Mouse (Mus musculus) embryonic stem cell, embryonic (primary cell): Measurements from ENCODE around the gene Utrn.

Experiments
- CTCF ChIA-PET, 4 experiments: fragments of 300-600 bp in 2 of 4; fragments of 350-600 bp in 2 of 4; sonication (Branson Sonifier 250); formaldehyde crosslinking; loops; one replicate each; lab custom pipeline; 2022; ENCODE audit warnings: inconsistent platforms in 2 of 4; lab: Charles Lee
- POLR2A ChIA-PET, 4 experiments: fragments of 300-600 bp in 2 of 4; fragments of 350-600 bp in 2 of 4; sonication (Branson Sonifier 250); formaldehyde crosslinking; loops; one replicate each; lab custom pipeline; 2022; ENCODE audit warnings: antibody characterized with exemption in 4 of 4, inconsistent platforms in 1 of 4; lab: Charles Lee

Gene Utrn

GRCm38 (mm10) chr10:12795796-12796509, 73.2 kb downstream of the Utrn start:
- ChIA-PET POLR2A (interaction anchor here in 2 of 4 experiments (0.7 to 1.6 kb wide), 3 partner anchors 9 to 74 kb away, joined by 3 to 5 read pairs (median 4); no protein-coding TSS in a partner anchor), CTCF (no interaction called here)

GRCm38 (mm10) chr10:12792049-12792448, 77.1 kb downstream of the Utrn start:
- ChIA-PET CTCF (interaction anchor here in 1 of 4 experiments (0.7 kb wide), 1 partner anchor 131 kb away, joined by 3 read pairs; no protein-coding TSS in a partner anchor), POLR2A (interaction anchor here in 3 of 4 experiments (0.6 to 1.4 kb wide), 9 partner anchors 18 to 179 kb away, joined by 3 to 4 read pairs (median 3); no protein-coding TSS in a partner anchor)

GRCm38 (mm10) chr10:12790881-12791280, 78.3 kb downstream of the Utrn start:
- ChIA-PET CTCF (interaction anchor here in 2 of 4 experiments (0.6 kb wide), 3 partner anchors 75 to 464 kb away, joined by 3 to 4 read pairs (median 4); no protein-coding TSS in a partner anchor), POLR2A (interaction anchor here in 2 of 4 experiments (0.6 to 1.1 kb wide), 4 partner anchors 17 to 738 kb away, joined by 3 read pairs; no protein-coding TSS in a partner anchor)

GRCm38 (mm10) chr10:12788529-12788928, 80.6 kb downstream of the Utrn start:
- CTCF ChIA-PET, result interaction anchor here in 1 of 4 experiments (0.6 kb wide), 1 partner anchor 167 kb away, joined by 5 read pairs; no protein-coding TSS in a partner anchor
- POLR2A ChIA-PET, result interaction anchor here in 2 of 4 experiments (1.5 to 1.9 kb wide), 2 partner anchors 11 to 80 kb away, joined by 4 to 7 read pairs; partner anchors contain the start of gene Utrn (in 1 of the 2)

- ChIA-PET CTCF (no interaction called here), POLR2A (interaction anchor here in 2 of 4 experiments (1.5 to 1.9 kb wide), 2 partner anchors 12 to 80 kb away, joined by 4 to 7 read pairs; partner anchors contain the start of gene Utrn (in 1 of the 2))
These were observed 81.2 kb downstream of the Utrn start for GRCm38 (mm10) chr10:12787965-12788364.

- POLR2A ChIA-PET, result no interaction called here
- CTCF ChIA-PET, result no interaction called here
These were observed 83.9 kb downstream of the Utrn start for GRCm38 (mm10) chr10:12785299-12785698.

GRCm38 (mm10) chr10:12781381-12781907, 87.7 kb downstream of the Utrn start:
- ChIA-PET POLR2A (no interaction called here), CTCF (no interaction called here)

GRCm38 (mm10) chr10:12773178-12773577, 96.0 kb downstream of the Utrn start:
- POLR2A ChIA-PET, result no interaction called here
- CTCF ChIA-PET, result interaction anchor here in 1 of 4 experiments (0.9 kb wide), 1 partner anchor 150 kb away, joined by 3 read pairs; no protein-coding TSS in a partner anchor

GRCm38 (mm10) chr10:12771511-12771910, 97.7 kb downstream of the Utrn start:
- CTCF ChIA-PET, result no interaction called here
- POLR2A ChIA-PET, result interaction anchor here in 1 of 4 experiments (0.6 kb wide), 1 partner anchor 196 kb away, joined by 3 read pairs; no protein-coding TSS in a partner anchor

- ChIA-PET CTCF (no interaction called here), POLR2A (interaction anchor here in 1 of 4 experiments (0.6 kb wide), 1 partner anchor 13 kb away, joined by 3 read pairs; no protein-coding TSS in a partner anchor)
These were observed 106.5 kb downstream of the Utrn start for GRCm38 (mm10) chr10:12762668-12763067.

GRCm38 (mm10) chr10:12758702-12758988, 110.5 kb downstream of the Utrn start:
- ChIA-PET CTCF (no interaction called here), POLR2A (interaction anchor here in 1 of 4 experiments (1.1 kb wide), 1 partner anchor 23 kb away, joined by 3 read pairs; no protein-coding TSS in a partner anchor)

GRCm38 (mm10) chr10:12757943-12758701, 111.0 kb downstream of the Utrn start:
- POLR2A ChIA-PET, result interaction anchor here in 1 of 4 experiments (1.1 kb wide), 1 partner anchor 23 kb away, joined by 3 read pairs; no protein-coding TSS in a partner anchor
- CTCF ChIA-PET, result no interaction called here

- CTCF ChIA-PET, result no interaction called here
These were observed 112.5 kb downstream of the Utrn start for GRCm38 (mm10) chr10:12756692-12757091.

GRCm38 (mm10) chr10:12754911-12755310, 114.3 kb downstream of the Utrn start:
- ChIA-PET CTCF (no interaction called here), POLR2A (no interaction called here)

More at GRCm38 (mm10) chr10:12756692-12757091, 112.5 kb downstream of the Utrn start:
- POLR2A ChIA-PET, result no interaction called here

GRCm38 (mm10) chr10:12754166-12754565, 115.0 kb downstream of the Utrn start:
- ChIA-PET POLR2A (no interaction called here), CTCF (interaction anchor here in 1 of 4 experiments (0.5 kb wide), 1 partner anchor 141 kb away, joined by 3 read pairs; no protein-coding TSS in a partner anchor)

- ChIA-PET CTCF (no interaction called here), POLR2A (interaction anchor here in 1 of 4 experiments (0.5 kb wide), 1 partner anchor 370 kb away, joined by 4 read pairs; no protein-coding TSS in a partner anchor)
These were observed 125.4 kb downstream of the Utrn start for GRCm38 (mm10) chr10:12743717-12744116.

- CTCF ChIA-PET, result no interaction called here
- POLR2A ChIA-PET, result no interaction called here
These were observed 129.7 kb downstream of the Utrn start for GRCm38 (mm10) chr10:12739302-12739987.

- POLR2A ChIA-PET, result interaction anchor here in 2 of 4 experiments (0.7 to 2.1 kb wide), 3 partner anchors 12 to 185 kb away, joined by 3 to 6 read pairs (median 3); no protein-coding TSS in a partner anchor
- CTCF ChIA-PET, result no interaction called here
These were observed 131.2 kb downstream of the Utrn start for GRCm38 (mm10) chr10:12737926-12738325.
